Mouse (Mus musculus): Measurements from ENCODE around the gene Prss16. TPM values are rescaled to one million over a fixed set of nuclear protein-coding genes. Genes with fewer than 3 reads are reported as not detected.
A peak's percentile ranks its signal among the peaks of the same experiment; 100 is the strongest.

Prss16 gene
- total RNA-seq (2014; fragmentation: Nextera tagmentation): not detected in 2 replicates
- 0.22 and 0.23 TPM in 2 replicates for total RNA-seq (2017)
- 0.03 and 0.04 TPM in 2 replicates for polyA plus RNA-seq (2012)

GRCm38 (mm10) chr13:22009642-22010041 lies at the start of gene Prss16:
TSS of gene Prss16 (minus strand) at chr13:22009742.
- H3K36me3 ChIP-seq (replicated peaks): no peaks in the 10 kb centered on the region
- ATAC-seq (ENCODE audit: extremely low read depth, insufficient number of reproducible peaks, low FRiP score, poor library complexity, severe bottlenecking) (no peak), DNase-seq (ENCODE audit: low spot score) (no peak)
- H3K4me1 ChIP-seq (ENCODE audit: insufficient read depth, low read depth, low read length): peaks cover 26% of the 10 kb centered on the region
- peaks cover 67% of the 10 kb centered on the region for H3K27me3 ChIP-seq (ENCODE audit: insufficient read depth, low read length)
- H3K9me3 ChIP-seq (replicated peaks): no peaks in the 10 kb centered on the region
- no peak within 1 kb of the TSS for H3K4me3 ChIP-seq (ENCODE audit: low read depth, low read length)
- TF ChIP-seq GATA2 (IDR thresholded peaks at IDR 0.05; ENCODE audit: borderline replicate concordance, low read depth, low read length) (no peak), GATA1 (IDR thresholded peaks at IDR 0.05; ENCODE audit: borderline replicate concordance, low read length) (no peak), CTCF (IDR thresholded peaks at IDR 0.05; ENCODE audit: low read depth, low read length) (no peak), POLR2AphosphoS5 (IDR thresholded peaks at IDR 0.05; ENCODE audit: insufficient replicate concordance, low read depth, low read length) (no peak), TAL1 (conservative IDR thresholded peaks at IDR 0.05; ENCODE audit: low read depth, low read length) (no peak)

- no peak overlapping the region for H3K4me3 ChIP-seq (ENCODE audit: low read depth, low read length)
- ATAC-seq (ENCODE audit: extremely low read depth, insufficient number of reproducible peaks, low FRiP score, poor library complexity, severe bottlenecking) (no peak), DNase-seq (ENCODE audit: low spot score) (no peak)
- H3K4me1 ChIP-seq (ENCODE audit: insufficient read depth, low read depth, low read length): peaks cover 24% of the 10 kb centered on the region
- H3K36me3 ChIP-seq (replicated peaks): no peaks in the 10 kb centered on the region
- TF ChIP-seq TAL1 (conservative IDR thresholded peaks at IDR 0.05; ENCODE audit: low read depth, low read length): no peak
- no peak for TF ChIP-seq CTCF (IDR thresholded peaks at IDR 0.05; ENCODE audit: low read depth, low read length)
- no peak for TF ChIP-seq GATA1 (IDR thresholded peaks at IDR 0.05; ENCODE audit: borderline replicate concordance, low read length)
- no peak for TF ChIP-seq POLR2AphosphoS5 (IDR thresholded peaks at IDR 0.05; ENCODE audit: insufficient replicate concordance, low read depth, low read length)
- TF ChIP-seq GATA2 (IDR thresholded peaks at IDR 0.05; ENCODE audit: borderline replicate concordance, low read depth, low read length): no peak
- no peaks in the 10 kb centered on the region for H3K9me3 ChIP-seq (replicated peaks)
- peaks cover 10% of the 10 kb centered on the region; the same call in 1 of the 2 replicates for H3K27me3 ChIP-seq (ENCODE audit: insufficient read depth, low read length)
Measured at GRCm38 (mm10) chr13:22053754-22054153, 44.2 kb upstream of the Prss16 start.

GRCm38 (mm10) chr13:22051523-22051859 lies 41.9 kb upstream of the Prss16 start:
- TF ChIP-seq POLR2AphosphoS5 (IDR thresholded peaks at IDR 0.05; ENCODE audit: insufficient replicate concordance, low read depth, low read length) (no peak), GATA2 (IDR thresholded peaks at IDR 0.05; ENCODE audit: borderline replicate concordance, low read depth, low read length) (no peak), TAL1 (conservative IDR thresholded peaks at IDR 0.05; ENCODE audit: low read depth, low read length) (no peak), CTCF (IDR thresholded peaks at IDR 0.05; ENCODE audit: low read depth, low read length) (no peak), GATA1 (IDR thresholded peaks at IDR 0.05; ENCODE audit: borderline replicate concordance, low read length) (no peak)

GRCm38 (mm10) chr13:22050591-22051522 lies 41.3 kb upstream of the Prss16 start:
- H3K27me3 ChIP-seq (ENCODE audit: insufficient read depth, low read length): peaks cover 9% of the 10 kb centered on the region; the same call in 1 of the 2 replicates
- H3K4me1 ChIP-seq (ENCODE audit: insufficient read depth, low read depth, low read length): peaks cover 28% of the 10 kb centered on the region
- ATAC-seq (ENCODE audit: extremely low read depth, insufficient number of reproducible peaks, low FRiP score, poor library complexity, severe bottlenecking) (peak; percentile 94), DNase-seq (ENCODE audit: low spot score) (peak; percentile 76)
- no peaks in the 10 kb centered on the region for H3K9me3 ChIP-seq (replicated peaks)
- peak overlapping the region; percentile 70 for H3K4me3 ChIP-seq (ENCODE audit: low read depth, low read length)
- TF ChIP-seq CTCF (IDR thresholded peaks at IDR 0.05; ENCODE audit: low read depth, low read length): 0 out of 2 replicates have a peak, but pooled peaks have one; percentile 41
- no peak for TF ChIP-seq GATA2 (IDR thresholded peaks at IDR 0.05; ENCODE audit: borderline replicate concordance, low read depth, low read length)
- no peaks in the 10 kb centered on the region for H3K36me3 ChIP-seq (replicated peaks)

More at GRCm38 (mm10) chr13:22051523-22051859, 41.9 kb upstream of the Prss16 start:
- no peaks in the 10 kb centered on the region for H3K36me3 ChIP-seq (replicated peaks)
- DNase-seq (ENCODE audit: low spot score) (no peak), ATAC-seq (ENCODE audit: extremely low read depth, insufficient number of reproducible peaks, low FRiP score, poor library complexity, severe bottlenecking) (no peak)
- no peaks in the 10 kb centered on the region for H3K9me3 ChIP-seq (replicated peaks)
- peak overlapping the region; percentile 70 for H3K4me3 ChIP-seq (ENCODE audit: low read depth, low read length)
- H3K4me1 ChIP-seq (ENCODE audit: insufficient read depth, low read depth, low read length): peaks cover 28% of the 10 kb centered on the region
- peaks cover 10% of the 10 kb centered on the region; the same call in 1 of the 2 replicates for H3K27me3 ChIP-seq (ENCODE audit: insufficient read depth, low read length)

GRCm38 (mm10) chr13:22049737-22050440 lies 40.3 kb upstream of the Prss16 start:
- TF ChIP-seq TAL1 (conservative IDR thresholded peaks at IDR 0.05; ENCODE audit: low read depth, low read length): no peak
- TF ChIP-seq CTCF (IDR thresholded peaks at IDR 0.05; ENCODE audit: low read depth, low read length): no peak
- TF ChIP-seq GATA2 (IDR thresholded peaks at IDR 0.05; ENCODE audit: borderline replicate concordance, low read depth, low read length): no peak
- no peak for TF ChIP-seq GATA1 (IDR thresholded peaks at IDR 0.05; ENCODE audit: borderline replicate concordance, low read length)
- TF ChIP-seq POLR2AphosphoS5 (IDR thresholded peaks at IDR 0.05; ENCODE audit: insufficient replicate concordance, low read depth, low read length): no peak
- peaks cover 33% of the 10 kb centered on the region for H3K4me1 ChIP-seq (ENCODE audit: insufficient read depth, low read depth, low read length)
- 0 out of 2 replicates have a peak, but pooled peaks have one; percentile 23 for ATAC-seq (ENCODE audit: extremely low read depth, insufficient number of reproducible peaks, low FRiP score, poor library complexity, severe bottlenecking)
- peaks cover 3% of the 10 kb centered on the region; the same call in 1 of the 2 replicates for H3K27me3 ChIP-seq (ENCODE audit: insufficient read depth, low read length)
- no peaks in the 10 kb centered on the region for H3K9me3 ChIP-seq (replicated peaks)
- DNase-seq (ENCODE audit: low spot score): no peak
- H3K4me3 ChIP-seq (ENCODE audit: low read depth, low read length): peak overlapping the region; percentile 70
- no peaks in the 10 kb centered on the region for H3K36me3 ChIP-seq (replicated peaks)

- H3K4me1 ChIP-seq (ENCODE audit: insufficient read depth, low read depth, low read length): peaks cover 37% of the 10 kb centered on the region
- no peaks in the 10 kb centered on the region for H3K27me3 ChIP-seq (ENCODE audit: insufficient read depth, low read length)
- no peaks in the 10 kb centered on the region for H3K36me3 ChIP-seq (replicated peaks)
- ATAC-seq (ENCODE audit: extremely low read depth, insufficient number of reproducible peaks, low FRiP score, poor library complexity, severe bottlenecking) (no peak), DNase-seq (ENCODE audit: low spot score) (no peak)
- H3K4me3 ChIP-seq (ENCODE audit: low read depth, low read length): no peak overlapping the region
- no peaks in the 10 kb centered on the region for H3K9me3 ChIP-seq (replicated peaks)
- TF ChIP-seq CTCF (IDR thresholded peaks at IDR 0.05; ENCODE audit: low read depth, low read length): no peak
- no peak for TF ChIP-seq GATA1 (IDR thresholded peaks at IDR 0.05; ENCODE audit: borderline replicate concordance, low read length)
Measured at GRCm38 (mm10) chr13:22049041-22049440, 39.5 kb upstream of the Prss16 start.

Data from G1E (cell line).